Mouse (Mus musculus) c-Kit-positive CD71-negative TER-119-negative erythroid progenitor cells, embryonic 14.5 days (primary cell): ENCODE data around the gene Mmd.

Source experiments
- DNase-seq: peaks from one replicate; pipeline ENCODE4 v3.0.0-alpha.2; 2013; ENCODE audit warnings: low read depth

Mmd gene

DNA sequence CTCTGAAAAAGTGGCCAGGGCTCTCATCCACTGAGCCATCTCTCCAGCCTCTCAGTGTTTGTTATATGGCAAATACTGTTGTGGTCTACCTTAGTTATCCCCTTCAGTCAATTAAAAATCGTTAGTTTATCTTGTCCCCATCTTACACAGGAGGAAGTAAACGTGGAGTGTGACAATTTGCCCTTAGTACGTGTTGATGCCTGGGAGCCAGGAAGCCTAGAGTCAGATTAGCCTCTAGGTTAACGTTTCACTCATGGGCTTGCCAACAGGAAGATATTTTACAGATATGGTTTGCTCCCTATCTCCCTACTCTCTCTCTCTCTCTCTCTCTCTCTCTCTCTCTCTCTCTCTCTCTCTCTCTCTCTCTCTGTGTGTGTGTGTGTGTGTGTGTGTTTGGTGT lies 33.9 kb downstream of the Mmd start:
- DNase-seq, result no peak

DNA sequence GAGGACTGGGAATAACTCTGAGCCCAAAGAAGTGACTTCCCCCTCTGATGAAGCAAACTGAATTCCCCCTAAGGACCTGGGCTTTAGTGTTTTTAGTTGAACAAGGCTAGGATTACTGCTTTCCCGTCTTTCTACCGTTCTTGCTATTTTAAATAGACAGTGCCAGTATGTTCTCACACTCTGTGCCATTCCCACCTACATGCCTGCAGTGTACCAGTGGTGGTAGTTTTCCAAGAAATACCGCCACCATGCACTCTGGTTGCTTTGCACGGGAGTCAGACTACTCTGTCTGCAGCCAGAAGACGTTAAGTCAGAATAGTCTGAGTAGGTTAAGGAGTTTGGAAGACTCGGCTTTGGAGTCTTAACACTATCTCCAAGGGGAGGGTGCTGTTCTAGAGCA lies 34.3 kb downstream of the Mmd start:
- no peak for DNase-seq

DNA sequence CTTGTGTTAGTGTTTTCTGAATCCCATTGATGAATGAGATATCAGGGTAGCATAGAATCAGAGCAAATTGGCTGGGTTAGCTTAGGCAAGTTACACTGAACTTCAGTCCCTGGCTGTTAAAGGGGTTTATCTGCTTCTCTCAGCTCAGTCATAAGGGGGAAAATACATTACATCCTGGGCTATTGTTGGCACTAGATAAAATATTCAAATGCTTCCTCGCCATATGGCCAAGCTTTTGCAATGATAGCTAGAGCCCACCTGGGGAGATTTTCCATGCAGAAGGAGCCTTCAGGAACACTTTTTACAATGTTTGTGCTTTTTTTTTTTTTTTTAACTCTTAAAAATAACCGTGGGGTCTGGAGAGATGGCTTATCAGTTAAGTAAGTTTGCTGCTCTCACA lies 34.8 kb downstream of the Mmd start:
- DNase-seq, result no peak

DNA sequence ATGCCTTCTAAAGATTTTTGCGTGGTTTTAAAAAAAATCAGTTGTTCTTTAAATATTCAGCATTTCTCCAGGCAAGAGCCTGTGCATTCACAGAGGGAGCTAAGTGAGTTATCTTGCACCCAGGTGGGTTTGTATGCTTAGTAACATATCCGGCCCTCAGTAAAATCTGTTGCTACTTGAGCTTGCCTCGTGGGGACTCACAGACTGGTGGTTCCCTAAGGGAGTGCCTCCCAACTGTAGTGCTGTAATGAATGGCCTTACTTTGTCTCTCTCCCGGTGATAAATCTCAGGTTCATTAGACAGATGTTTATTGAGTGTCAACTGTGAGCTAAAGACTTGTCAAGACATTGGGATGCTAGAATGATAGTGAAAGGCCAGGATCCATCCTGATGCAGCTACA lies 35.4 kb downstream of the Mmd start:
- DNase-seq, result no peak

DNA sequence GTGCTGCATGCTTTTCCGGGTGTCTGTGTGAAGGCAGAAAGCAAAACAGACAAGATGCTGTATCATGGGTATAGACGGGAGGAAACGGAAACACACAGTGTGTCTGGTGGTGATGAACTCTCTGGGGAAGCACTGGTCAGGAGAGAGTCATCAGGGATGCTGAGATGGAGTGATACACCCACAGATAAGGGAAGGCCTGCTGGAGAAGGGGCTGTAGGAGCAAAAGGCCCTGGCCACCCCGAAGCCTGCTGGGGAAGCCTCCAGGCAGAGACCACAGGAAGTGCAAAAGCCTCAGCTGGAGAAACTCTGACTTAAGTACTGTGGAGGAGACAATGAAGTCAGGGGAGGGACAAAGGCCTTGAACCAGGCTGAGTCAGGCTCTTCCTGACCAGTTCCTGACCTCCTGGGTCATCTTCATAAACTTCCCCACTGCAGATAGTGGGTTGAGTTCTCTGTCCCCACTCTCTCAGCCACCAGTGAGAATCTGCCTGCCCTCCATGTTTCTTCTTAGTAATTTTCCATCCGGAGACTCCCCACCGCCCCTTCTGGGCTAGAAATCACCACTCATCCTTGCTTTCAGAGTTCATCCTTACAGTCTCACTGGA lies 37.4 kb downstream of the Mmd start:
- DNase-seq, result no peak

DNA sequence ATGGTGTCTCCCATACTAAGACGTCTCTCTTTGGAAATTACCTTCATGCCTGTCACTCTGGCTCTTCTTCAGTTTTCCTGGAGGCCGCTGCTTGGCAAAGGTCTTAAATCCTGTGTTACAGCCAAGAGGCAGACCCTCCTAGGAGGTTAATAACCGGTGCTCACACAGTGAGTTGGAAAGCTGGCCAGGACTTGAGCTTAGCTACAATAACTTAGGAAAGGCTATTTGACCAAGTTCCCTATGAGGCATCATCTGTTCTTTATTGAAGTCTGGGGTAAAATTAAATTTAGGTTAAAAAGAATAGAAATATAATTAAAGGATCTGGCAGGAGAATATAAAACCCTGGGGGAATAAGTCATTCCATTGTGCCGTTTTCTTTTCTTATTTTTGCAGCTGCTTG lies 41.9 kb downstream of the Mmd start:
- DNase-seq, result no peak

DNA sequence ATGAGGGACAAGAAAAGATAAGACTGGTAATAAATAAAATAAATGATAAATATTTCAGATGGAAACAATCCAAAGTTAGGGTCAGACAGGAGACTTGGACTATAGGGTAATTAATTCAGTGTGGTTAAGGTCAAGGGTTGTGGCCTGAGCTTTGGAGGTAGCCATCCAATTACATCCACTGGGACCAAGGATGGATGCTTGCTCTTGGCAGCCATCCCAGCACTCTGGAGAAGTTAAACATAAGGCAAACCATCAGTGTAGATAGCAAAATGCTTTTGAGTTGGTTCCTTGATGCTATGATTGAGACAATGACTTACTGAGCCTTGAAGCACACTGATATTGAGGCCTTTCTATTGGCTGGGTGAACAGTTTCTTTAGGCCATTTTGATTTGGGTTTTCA lies 43.5 kb downstream of the Mmd start:
- no peak for DNase-seq

DNA sequence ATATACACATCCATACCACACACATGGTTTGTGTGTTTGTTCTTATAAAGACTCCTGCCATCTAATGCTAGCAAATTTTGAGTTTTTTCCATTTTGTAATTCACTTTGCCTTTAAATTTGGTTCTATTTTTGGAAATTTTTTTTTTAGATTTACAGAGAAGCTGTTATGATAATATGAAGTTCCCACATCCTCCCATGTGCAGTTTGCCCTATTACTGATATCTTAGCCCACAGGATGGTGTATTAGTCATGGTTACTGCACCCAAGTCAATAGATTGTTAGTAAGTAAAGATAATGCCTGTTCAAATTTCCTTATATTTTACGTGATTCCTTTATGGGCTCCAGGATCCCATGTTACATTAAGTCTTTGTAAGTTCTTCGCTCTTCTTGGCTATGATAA lies 45.4 kb downstream of the Mmd start:
- DNase-seq, result no peak

DNA sequence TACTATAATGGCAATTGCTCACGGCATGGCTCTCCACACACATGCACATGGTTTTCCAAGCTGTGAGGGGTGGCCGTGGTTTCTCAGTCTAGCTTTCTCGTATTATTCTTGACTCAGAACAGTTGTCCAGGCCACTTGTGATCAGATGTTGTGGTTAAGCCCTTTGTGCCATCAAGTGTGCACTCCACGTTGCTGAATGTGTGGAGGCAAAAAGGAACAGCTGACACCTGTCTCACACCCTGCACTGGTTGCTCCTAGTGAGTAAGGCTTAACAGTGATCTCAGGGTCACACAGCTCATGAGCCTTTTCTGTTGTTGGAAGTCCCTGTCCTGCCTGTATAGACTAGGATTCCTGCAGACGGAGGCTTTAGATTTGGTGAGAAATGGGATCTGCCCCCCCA lies 56.8 kb downstream of the Mmd start:
- DNase-seq, result no peak

DNA sequence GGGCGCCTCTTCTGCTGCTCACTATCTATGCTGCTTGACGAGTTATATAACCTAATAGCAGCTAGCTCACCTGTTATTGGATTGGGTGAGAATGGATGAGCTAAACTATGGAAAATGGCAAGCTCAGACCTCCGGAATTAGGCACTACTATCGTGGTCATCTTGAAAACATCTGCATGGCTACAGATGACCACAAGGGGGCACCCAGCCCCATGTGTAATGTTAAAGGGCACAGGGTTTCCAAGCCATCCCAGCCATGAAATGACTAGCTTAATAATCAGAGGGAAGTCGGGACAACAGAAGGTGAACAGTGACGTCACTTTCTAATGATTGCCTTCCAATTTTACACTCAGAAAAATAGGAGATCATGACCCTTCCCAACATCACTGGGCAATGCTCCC lies 57.7 kb downstream of the Mmd start:
- peak; percentile 9 for DNase-seq

DNA sequence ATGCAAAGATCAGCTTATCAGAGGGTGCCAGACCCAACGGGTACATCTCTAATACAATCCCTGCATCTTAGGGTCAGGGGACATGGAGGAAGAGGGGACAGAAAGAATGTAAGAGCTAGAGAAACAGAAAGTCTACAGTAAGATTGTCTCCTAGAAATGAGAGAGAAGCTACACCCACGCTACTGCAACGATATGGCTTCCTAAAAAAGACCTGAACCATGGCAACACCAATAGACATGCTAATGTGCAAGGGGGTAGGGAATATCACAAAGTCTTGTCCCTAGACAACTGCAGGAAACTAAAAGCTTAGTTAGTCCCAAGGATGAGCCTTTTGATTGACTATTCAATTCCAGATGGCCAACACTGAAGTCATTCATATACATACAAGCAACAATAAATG lies 65.3 kb downstream of the Mmd start:
- no peak for DNase-seq

DNA sequence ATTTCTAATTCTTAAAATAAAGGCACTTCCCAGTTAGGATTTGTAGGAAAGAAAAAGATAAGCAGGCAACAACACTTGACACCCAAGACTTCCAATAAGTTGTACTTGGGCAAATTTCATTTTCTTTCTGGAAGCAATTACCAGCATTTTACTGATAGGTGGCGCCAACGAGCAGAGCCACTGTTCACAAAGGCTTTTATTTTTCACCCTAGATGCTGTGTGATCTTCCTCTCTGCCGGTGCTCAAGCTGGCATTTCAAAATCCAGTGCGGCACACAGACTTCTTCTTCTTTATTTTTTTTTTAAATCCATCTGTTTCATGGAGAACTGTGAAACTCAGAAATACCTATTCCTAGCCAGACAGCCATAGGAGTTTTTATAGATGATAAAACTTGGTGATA lies 68.2 kb downstream of the Mmd start:
- peak; percentile 42 for DNase-seq

DNA sequence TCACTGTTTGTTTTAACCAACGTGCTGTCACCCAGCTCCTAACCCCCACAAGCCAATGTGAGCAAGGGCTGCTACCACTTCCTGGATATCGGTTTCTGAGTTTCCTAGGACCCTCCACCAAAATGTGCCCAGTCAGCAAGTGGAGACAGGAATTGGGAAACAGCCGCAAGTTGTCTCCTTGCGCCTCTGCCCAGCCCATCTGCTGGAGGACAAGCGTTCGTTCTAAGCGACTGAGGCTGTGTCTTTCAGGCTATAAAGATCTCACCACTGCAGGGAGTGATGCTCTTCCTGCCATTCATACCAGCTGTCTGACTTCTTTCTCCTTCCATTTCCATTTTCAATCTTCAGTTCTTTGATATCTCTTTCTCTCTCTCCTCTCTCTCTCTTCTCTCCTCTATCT lies 71.7 kb downstream of the Mmd start:
- no peak for DNase-seq

DNA sequence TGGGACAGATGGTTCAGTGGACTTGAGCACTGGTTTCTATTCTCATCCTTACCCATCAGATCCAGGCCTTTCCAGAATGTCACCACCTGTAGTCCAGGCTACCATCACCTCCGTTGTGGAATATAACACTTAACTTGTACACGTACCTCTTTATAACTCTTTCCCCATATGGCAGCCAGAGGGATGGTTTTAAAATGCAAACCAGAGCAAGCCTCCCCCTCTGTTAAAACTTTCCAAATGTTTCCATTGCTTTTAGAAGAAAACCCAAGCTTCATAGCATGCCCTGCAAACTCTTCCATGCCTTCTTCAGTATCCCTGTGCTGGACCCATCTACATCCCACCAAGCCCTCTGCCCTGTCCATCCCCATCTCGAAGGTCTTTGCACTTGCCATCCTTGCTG lies 75.3 kb downstream of the Mmd start:
- DNase-seq, result no peak

DNA sequence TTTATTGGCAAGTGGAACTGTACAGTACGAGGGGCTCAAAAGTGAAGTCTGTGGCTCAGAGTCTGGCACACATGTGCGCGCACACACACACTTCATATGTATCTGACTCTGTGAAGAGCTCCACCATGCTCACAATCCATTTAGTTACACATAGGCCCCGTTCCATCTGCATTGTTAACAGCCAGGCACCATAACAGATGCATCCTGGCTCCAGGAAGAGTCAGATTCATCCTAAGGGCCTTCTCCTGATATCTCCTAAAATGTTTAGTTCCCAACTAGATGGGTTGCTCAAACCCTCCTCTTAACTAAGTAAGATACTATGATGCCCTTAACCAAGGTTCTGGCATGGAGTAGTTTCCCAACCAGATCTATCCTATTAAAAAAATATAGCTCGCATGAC lies 76.9 kb downstream of the Mmd start:
- DNase-seq, result no peak

DNA sequence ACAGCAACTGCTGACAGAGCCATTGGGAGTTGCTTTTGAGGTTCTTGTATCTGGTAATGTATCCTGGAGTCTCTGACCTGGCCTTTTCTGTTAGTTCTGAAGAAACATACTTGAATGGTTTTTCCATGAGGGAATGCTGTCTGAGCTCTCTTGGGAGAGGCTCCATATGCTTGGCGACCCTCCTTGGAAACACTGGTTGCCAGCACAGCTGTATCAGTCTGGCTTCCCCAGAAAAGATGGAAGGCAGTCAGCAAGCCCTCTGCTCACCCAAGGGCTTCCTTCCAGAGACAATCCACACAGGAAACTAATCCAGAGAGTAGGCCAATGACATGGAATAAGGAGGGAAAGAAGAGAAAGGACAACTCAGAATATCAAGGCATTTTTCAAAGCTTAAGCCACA lies 77.6 kb downstream of the Mmd start:
- DNase-seq, result no peak
